Comparison of ENCODE assay signal across 15 mouse cellular contexts in genomic region chr2:162698068-162698467, GRCm38 (mm10). TPM values are rescaled to one million over a fixed set of nuclear protein-coding genes. Genes with fewer than 3 reads are reported as not detected.
"Had no signal": no experiment of that assay in that cellular context is flagged by ENCODE, and none has a peak within 500 bp of the region (broad histone marks: within the 10 kb centered on the region; RNA-seq: fewer than 3 reads in every experiment).

No protein-coding gene starts in this region.

- ATAC-seq: liver, postnatal 0 days; lung, postnatal 0 days had no signal

- H3K9ac ChIP-seq: limb, embryonic 12.5 days; liver, embryonic 13.5 days; liver, postnatal 0 days; neural tube, embryonic 12.5 days had no signal

- H3K4me1 ChIP-seq: limb, embryonic 12.5 days; liver, embryonic 13.5 days; neural tube, embryonic 12.5 days had no signal

- H3K36me3 ChIP-seq: limb, embryonic 12.5 days; liver, embryonic 13.5 days; neural tube, embryonic 12.5 days had no signal

- H3K4me3 ChIP-seq: layer of hippocampus, adult 2 months; limb, embryonic 12.5 days; liver, embryonic 13.5 days; neural tube, embryonic 12.5 days had no signal

- H3K27me3 ChIP-seq: limb, embryonic 12.5 days; liver, embryonic 13.5 days; neural tube, embryonic 12.5 days had no signal

- H3K4me2 ChIP-seq: limb, embryonic 12.5 days; liver, embryonic 13.5 days; neural tube, embryonic 12.5 days had no signal

- DNase-seq: kidney, postnatal 10 days; kidney, postnatal 4 days; liver; liver, embryonic 13.5 days; liver, postnatal 0 days; lung, postnatal 36 days; thymus, postnatal 4 days had no signal

- H3K9me3 ChIP-seq: limb, embryonic 12.5 days; neural tube, embryonic 12.5 days had no signal

- H3K27ac ChIP-seq: layer of hippocampus, adult 2 months; limb, embryonic 12.5 days; liver, embryonic 13.5 days; neural tube, embryonic 12.5 days; stomach, postnatal 0 days had no signal

RNA-seq across cellular contexts. Expression of gene Ptprt, which starts 37.1 kb away (rescaled TPM):
- total RNA-seq: megakaryocyte progenitor cell, adult 5-6 weeks; monocyte, adult 5-6 weeks; neutrophil, adult 5-6 weeks had no signal
